Mouse (Mus musculus) spleen, postnatal 14 days (tissue): ENCODE data around the gene Gpank1.
A peak's percentile ranks its signal among the peaks of the same experiment; 100 is the strongest.

Source experiments
- DNase-seq, 2 experiments: peaks; one replicate each; pipeline ENCODE4 v3.0.0; 2021 to 2022; ENCODE audit warnings: low spot score in 2 of 2

Gene Gpank1

GRCm38 (mm10) chr17:35159638-35160037 is 38.4 kb downstream of the Gpank1 start:
- no peak for DNase-seq

DNA sequence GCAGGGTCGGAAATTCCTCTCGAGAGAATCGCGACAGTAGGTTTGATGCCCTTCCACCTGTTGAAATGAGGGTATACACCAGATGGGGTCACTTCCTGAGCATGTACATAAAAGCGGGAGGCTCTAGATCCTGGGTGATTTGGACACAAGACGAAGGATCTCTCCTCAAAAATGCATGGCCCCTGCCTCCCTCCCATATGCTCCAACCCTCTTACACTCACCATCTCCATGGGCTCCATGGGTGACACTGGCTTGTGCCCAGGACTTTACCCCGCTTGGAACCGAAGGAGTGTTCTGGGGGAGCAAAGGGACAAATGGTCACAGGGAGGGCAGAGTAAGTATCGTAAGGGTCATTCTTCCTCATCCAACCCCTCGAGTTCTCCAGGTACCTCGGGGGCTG is 40.2 kb downstream of the Gpank1 start:
- no peak for DNase-seq

GRCm38 (mm10) chr17:35162121-35162520 is 40.9 kb downstream of the Gpank1 start:
- no peak for DNase-seq

- no peak for DNase-seq
Measured at GRCm38 (mm10) chr17:35162730-35163129, 41.5 kb downstream of the Gpank1 start.

GRCm38 (mm10) chr17:35163326-35164081 is 42.2 kb downstream of the Gpank1 start:
- no peak for DNase-seq

DNA sequence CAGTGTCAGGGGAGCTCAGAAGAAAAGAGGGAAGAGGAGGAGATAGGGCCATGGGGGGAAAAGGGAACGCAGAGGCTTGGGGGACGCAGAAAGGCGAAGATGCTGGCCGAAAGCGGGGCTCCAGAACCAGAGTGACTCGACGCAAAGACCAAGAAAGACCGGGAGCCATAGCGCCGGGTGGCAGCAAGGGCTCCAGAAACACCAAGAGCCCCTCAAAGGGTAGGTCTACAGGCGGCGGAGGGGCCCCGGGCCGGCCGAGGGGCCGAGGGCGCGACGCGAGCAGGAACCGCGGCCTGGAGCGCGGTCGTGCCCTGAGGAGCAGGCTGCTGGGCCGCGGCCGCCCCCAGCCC is 42.9 kb downstream of the Gpank1 start:
- DNase-seq: no peak

DNA sequence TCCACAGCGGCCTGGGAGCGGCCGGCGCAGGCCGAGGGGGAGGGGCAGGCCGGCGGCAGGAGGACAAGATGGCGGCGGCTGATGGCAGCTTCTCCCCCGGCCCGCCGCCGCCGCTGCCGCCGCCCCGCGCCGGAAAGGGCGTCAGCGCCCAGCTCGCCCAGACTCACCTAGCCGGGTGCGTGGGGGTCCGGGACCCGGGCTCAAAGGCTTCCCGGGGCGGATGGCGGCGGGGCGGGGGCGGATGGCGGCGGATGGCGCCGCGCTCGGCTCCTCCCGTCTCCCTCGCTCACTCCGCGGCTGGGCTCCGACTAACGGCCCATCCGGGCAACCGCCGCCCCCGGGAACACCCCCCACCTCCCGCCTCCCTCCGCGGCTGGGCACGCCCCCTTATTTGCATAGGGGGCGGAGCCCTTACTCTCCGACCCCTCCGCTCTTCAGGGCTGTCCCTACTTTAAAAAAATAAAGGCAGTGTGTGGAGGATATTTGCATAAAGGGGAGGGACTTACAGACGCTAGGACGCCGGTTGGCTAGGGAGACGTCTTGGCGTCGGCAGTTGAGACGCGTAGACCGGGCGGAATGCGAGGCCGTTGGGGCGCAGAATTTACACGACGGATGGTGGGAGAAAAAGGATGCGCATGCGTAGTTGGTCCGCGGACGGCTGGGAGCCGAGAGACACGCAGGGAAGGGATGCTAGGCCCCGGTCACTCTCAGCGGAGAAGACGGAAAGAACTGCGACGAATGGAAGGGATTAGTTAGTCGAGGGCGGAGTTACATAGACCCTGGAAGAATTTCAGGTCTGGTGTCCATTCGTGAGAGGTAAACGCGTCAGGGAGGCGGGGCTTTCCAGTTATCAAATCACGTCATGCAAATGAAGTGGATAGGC is 43.6 kb downstream of the Gpank1 start, which contains the start of gene Prrc2a:
Prrc2a (minus strand) TSS at position 330 of the 883 bp plus-strand sequence.
- peak; percentile 89 to 91 for DNase-seq

DNA sequence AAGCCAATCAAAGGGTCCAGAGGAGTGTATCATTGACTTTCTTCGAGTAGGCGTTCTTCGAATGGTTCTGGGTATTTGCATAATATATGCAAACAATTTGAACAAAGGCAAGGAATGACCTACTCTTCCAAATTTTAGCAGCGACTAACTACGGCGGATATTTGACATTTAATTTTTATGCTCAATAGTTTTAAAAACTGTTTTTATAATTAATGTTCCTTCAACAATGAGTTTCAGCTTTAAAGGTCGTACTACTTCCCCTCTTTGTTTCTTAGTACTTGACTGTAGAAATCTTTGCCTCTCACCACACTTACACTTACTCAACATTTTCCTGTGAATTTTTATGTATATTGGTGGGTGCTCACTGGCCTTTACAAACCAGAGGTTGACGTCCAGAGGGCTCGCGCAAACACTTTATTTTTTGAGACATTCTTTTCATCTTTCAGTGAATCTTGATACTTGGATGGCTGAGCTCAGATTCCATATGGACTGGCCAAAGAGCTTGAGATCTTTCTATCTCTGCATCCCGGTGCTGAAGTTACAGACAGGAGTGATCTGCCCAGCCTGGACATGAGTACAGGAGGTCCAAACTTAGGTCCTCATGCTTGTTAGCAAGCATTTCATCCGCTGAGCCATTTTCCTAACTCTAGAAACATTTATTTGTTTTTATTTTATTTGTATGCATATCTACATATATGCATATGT is 44.3 kb downstream of the Gpank1 start:
- no peak for DNase-seq

DNA sequence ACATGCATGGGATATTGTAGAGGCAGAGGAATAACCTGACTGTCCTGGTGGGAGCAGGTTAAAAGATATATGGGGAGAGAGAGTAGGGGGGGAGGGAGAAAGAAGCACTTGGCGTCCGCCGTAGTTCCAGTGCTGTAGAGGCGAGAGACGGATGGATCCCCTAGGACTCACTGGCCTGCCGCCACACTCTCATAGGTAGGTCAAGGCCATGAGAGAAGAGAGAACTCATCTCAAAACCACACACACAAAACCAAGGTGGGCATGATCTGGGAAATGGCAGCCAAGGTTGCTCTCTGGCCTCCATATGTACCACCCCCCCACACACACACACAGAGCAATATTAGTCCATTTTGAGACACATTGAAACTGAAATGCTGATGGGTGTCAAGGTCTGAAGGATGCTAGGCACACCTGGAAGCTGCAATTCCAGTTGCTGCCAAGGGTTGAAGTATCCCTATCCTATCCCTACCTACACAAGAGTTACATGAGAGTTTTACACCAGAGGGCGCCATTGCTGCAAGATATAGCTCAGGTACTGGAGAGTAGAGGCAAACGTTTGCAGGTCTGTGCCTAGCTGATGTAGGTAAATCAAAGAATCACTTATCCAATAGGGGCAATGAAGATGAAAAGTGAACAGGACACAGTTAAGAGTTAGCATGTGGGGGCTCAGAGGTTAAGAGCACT is 45.2 kb downstream of the Gpank1 start:
- DNase-seq: peak in 1 of 2 experiments; percentile 65

- no peak for DNase-seq
Measured at GRCm38 (mm10) chr17:35167794-35168193, 46.5 kb downstream of the Gpank1 start.

DNA sequence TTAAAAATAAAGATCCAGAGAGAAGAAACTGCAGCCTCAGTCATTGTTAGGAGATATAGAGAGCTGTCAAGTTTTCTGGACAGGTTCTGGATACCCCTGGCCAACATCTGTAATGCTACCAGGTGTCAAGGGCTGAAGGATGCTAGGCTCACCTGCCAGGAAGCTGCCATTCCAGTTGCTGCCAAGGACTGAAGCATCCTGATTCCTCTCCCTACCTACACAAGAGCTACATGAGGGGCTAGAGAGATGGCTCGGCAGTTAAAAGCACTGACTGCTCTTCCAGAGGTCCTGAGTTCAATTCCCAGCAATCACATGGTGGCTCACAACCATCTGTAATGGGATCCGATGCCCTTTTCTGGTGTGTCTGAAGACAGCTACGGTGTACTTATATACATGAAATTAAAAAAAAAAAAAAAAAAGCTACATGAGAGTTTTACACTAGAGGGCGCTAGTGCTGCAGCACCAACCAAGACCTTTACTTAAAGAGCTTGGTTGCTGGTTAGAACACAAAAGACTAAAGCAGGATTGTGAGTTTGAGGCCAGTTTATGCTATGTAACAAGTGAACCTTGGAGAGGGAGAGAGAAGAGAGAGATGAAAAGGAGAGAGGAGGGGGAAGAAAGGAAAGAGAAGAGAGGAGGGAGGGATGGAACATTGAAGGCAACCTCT is 47.4 kb downstream of the Gpank1 start:
- DNase-seq: no peak

- DNase-seq: no peak
Measured at GRCm38 (mm10) chr17:35172445-35173234, 51.4 kb downstream of the Gpank1 start.

DNA sequence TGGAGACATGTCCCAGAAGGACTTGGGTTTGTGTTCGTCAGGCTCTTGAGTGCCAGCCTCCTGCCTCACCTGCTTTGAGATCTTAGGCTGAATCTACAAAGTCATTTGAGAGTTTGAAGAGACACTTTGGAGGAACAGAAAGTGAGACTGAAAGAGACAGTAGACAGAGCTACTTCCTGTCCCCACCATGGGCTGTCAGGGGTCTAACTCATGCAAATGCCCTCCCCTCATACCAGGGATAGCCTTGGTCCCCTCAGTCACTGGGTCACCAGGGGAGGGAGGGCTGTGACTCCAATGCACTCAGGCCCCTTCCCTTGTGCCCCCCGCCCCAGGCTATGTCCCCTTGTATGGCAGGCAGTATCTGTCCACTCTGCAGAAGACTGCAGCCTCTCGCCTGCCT is 52.1 kb downstream of the Gpank1 start:
- no peak for DNase-seq
